Mouse (Mus musculus) left cerebral cortex, postnatal 25 days (tissue): ENCODE measurements at regions not wholly inside any gene's neighbourhood (a gene's known extent, or its start where the extent isn't known, plus 50 kb on each side); places are given as distances from the start of the nearest gene placed in this dataset.

ENCODE experiments used
- DNase-seq, 2 experiments: peaks; one replicate each; pipeline ENCODE4 v3.0.0; 2022; ENCODE audit warnings: low spot score in 2 of 2, mixed read lengths in 1 of 2
- intact Hi-C: fragments of 180-260 bp; cut with DNase I; formaldehyde crosslinking; loops from one replicate; pipeline ENCODE4 v1.15.1; 2025

DNA sequence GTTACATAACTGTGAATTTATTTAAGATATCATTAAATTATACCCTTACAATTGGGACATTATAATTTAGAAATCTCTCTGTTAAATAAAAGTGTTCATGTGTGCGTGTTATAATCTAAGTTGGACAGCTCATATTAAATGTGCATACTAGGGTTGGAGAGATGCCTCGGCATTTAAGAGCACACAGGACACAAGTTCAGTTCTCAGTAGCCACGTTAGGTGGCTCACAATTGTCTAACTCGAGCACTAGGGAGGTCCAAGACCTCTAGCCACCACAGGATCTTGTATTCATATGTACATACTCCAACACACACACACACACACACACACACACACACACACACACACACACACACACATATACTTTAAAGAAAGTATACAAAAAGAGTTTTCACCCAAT lies 56.0 kb downstream of the Foxf2 start:
- intact Hi-C loops: no loop called here
- DNase-seq: no peak

- DNase-seq: no peak
- intact Hi-C loops: no loop called here
These were observed 57.7 kb downstream of the Foxf2 start for GRCm38 (mm10) chr13:31683311-31683710.

GRCm38 (mm10) chr13:31688531-31688930 lies 62.9 kb downstream of the Foxf2 start:
- no peak for DNase-seq
- intact Hi-C loops: no loop called here

GRCm38 (mm10) chr13:31689317-31689716 lies 63.7 kb downstream of the Foxf2 start:
- DNase-seq: peak in 1 of 2 experiments; percentile 9
- intact Hi-C loops: no loop called here

DNA sequence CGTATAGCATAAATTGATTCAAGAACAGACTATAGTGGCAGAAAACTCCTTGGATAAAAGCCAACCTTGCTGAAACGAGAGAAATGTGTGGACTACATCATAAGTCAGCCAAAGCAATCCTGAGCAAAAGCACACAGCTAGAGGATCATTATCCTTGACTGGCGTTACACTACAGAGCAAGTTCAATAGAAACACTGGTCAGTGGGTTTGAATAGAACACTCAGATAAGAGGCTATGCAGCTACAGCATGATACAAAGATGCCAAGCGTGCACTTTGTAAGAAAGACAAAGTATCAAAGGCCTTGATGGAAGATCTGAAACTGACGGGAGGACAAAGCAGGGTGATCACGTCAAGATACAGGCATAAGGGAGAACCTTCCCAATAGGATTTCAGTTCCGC lies 70.1 kb downstream of the Foxf2 start:
- no peak for DNase-seq
- intact Hi-C loops: no loop called here

DNA sequence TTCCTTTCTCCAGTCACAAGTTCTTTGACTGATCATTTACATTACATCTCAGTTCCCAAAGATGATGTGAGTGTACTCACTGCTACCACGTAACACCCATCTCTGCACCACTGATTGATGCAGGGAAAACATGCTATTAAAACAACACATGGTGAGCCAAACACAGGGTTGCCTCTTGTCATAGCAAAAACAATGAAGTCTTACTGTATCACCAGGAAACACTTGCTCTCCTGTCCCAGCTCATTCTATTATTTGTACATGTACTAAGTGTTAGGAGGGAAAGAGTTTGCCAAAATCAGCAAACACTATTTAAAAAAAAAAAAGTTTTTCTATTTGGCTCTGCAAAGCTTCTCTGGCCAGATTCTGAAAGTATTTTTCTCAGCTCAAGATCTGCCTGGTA lies 78.6 kb downstream of the Foxf2 start:
- DNase-seq: no peak
- intact Hi-C loops: no loop called here

- intact Hi-C loops: no loop called here
- DNase-seq: no peak
These were observed 79.8 kb downstream of the Foxf2 start for GRCm38 (mm10) chr13:31705406-31705805.

- intact Hi-C loops: no loop called here
- no peak for DNase-seq
These were observed 85.1 kb downstream of the Foxf2 start for GRCm38 (mm10) chr13:31710681-31711080.

DNA sequence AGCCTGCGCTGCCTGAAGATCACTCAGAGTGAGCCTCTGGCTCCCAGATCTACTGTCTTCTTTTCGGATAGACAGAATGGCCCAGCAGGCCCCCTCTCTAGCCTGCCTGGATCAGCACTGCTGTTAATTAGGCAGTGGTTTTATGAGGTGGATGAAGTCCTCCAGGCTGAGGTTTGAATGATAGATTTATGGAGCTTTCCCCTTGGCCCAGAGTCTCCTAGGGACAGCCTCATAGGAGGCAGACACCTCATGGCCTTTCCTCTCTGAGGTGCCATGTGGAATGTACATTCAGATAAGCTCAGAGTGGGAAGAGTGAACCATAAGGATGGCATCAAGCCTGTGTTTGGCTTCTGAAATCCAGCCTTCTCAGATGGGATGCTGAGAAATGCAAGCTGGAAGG lies 90.1 kb downstream of the Foxf2 start:
- intact Hi-C loops: no loop called here
- DNase-seq: no peak

DNA sequence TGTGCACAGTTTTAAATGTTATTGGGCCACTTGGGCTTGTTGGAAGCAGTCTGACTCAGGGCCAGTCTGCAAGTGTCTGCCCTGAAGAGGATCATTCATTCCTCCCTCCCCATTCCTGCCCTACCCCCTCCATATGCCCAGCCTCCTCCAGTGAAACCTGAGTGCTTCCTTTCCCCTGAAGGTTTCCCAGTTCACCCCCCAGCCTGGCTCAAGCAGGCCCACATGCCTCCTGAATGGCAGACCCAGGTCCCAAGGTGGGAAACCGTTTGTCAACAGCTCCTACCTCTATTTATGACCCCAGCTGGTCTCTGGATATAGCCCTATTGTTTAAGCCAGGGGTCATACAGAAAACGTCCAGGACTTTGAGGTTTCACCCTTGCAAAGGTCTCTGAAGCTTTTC lies 89.7 kb upstream of the Foxc1 start:
- no peak for DNase-seq
- intact Hi-C loops: no loop called here

- no peak for DNase-seq
- intact Hi-C loops: no loop called here
These were observed 85.7 kb upstream of the Foxc1 start for GRCm38 (mm10) chr13:31720731-31721130.

- DNase-seq: no peak
- intact Hi-C loops: no loop called here
These were observed 77.6 kb upstream of the Foxc1 start for GRCm38 (mm10) chr13:31728862-31729261.

DNA sequence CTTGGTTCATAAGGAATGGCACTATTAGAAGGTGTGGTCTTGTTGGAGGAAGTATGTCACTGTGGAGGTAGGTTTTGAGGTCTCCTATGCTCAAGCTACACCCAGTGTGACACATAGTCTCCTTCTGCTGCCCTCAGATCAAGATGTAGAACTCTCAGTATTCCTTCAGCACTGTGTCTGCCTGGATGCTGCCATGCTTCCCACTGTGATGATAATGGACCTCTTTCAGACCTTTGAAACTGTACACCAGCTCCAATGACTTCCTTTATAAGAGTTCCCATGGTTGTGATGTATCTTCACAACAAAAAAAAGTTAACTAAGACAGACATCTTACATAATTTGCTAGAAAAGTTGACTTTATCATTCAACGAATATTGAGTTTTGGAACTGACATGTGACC lies 60.2 kb upstream of the Foxc1 start:
- no peak for DNase-seq
- intact Hi-C loops: no loop called here
